ENCODE assay signal across 8 mouse cellular contexts in the genomic region with DNA sequence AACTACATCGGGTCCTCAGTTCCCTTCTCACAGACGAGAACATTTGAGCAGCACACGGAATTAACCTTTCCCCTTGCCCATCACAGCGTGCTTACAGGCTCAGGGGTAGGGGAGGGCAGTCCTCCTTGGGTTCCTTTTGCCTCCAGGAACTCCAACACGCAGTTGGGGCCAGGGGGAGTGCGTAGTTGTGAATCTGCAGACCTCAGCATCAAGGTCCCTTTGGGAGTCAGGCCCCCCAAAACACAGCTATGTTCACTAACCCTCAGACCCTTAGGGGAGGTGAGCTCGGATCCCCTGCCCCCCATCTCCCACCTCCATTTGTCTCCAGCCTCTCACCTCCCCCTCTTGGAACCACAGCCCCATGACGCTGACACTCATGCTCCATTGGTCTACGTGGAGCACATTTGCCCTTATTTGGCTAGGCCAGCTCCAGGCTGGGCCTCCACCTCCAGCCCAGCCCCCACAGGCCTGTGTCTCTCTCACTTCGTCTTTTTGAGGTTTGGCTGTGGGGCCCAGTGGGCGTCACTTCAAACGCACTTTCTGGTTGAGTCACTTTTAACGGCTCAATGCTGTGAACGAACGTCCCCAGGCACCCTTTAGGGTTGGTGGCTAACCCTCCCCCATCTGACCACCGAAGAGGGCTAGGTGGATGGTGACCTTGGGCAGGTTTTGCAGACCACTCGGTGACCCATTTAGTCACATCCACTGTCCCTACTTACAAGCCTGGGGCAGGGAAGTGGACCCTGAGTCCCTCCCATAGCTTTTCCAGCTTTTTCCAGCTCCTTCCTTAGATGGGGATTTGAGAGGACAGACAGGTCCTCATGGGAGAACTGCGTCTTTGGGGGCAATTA. TPM values are rescaled to one million over a fixed set of nuclear protein-coding genes. Genes with fewer than 3 reads are reported as not detected.
A peak's percentile ranks its signal among the peaks of the same experiment; 100 is the strongest.
DNase-seq lines count a peak whose midpoint lies in the region; ATAC-seq lines count a peak whose summit lies in the region.

No protein-coding gene starts in this region.

- H3K27me3 ChIP-seq in hindbrain, embryonic 10.5 days (ENCODE audit: insufficient read depth, poor library complexity, severe bottlenecking) = no peaks in the 10 kb centered on the region
- no peaks in the 10 kb centered on the region; the same call in 1 of the 2 replicates for H3K27me3 ChIP-seq in hindbrain, embryonic 12.5 days

- no peaks in the 10 kb centered on the region for H3K9me3 ChIP-seq in hindbrain, embryonic 10.5 days
- no peaks in the 10 kb centered on the region for H3K9me3 ChIP-seq in hindbrain, embryonic 12.5 days (replicated peaks)

- peak overlapping the region; percentile 31 for H3K27ac ChIP-seq in hindbrain, embryonic 10.5 days
- H3K27ac ChIP-seq in hindbrain, embryonic 12.5 days = no peak overlapping the region

- H3K4me3 ChIP-seq in hindbrain, embryonic 10.5 days = no peak overlapping the region
- H3K4me3 ChIP-seq in hindbrain, embryonic 12.5 days = no peak overlapping the region

- H3K36me3 ChIP-seq in hindbrain, embryonic 10.5 days = peaks cover 14% of the 10 kb centered on the region
- H3K36me3 ChIP-seq in hindbrain, embryonic 12.5 days = peaks cover 9% of the 10 kb centered on the region

- ATAC-seq in hindbrain, embryonic 12.5 days (ENCODE audit: low FRiP score) = no peak
- ATAC-seq in granulocyte monocyte progenitor cell, adult 5-6 weeks (replicated peaks; ENCODE audit: poor library complexity, severe bottlenecking) = peak; percentile 68

- no peak overlapping the region for H3K4me2 ChIP-seq in hindbrain, embryonic 12.5 days (replicated peaks)

- peaks cover 22% of the 10 kb centered on the region; the same call in 1 of the 2 replicates for H3K4me1 ChIP-seq in hindbrain, embryonic 10.5 days (replicated peaks)
- H3K4me1 ChIP-seq in hindbrain, embryonic 12.5 days = no peaks in the 10 kb centered on the region

- 60% methylated on average over 18 of the region's 18 CpGs for WGBS in hindbrain, embryonic 10.5 days
- WGBS in hindbrain, embryonic 12.5 days = 57% methylated on average over 18 of the region's 18 CpGs

- no peak for DNase-seq in hindbrain, embryonic 10.5 days (ENCODE audit: low spot score)
- DNase-seq in NIH3T3 (ENCODE audit: low read depth) = peak; percentile 80
- DNase-seq in kidney, postnatal 10 days = peak; percentile 31
- peak; percentile 86 to 90 for DNase-seq in lung, postnatal 4 days
- peak; percentile 95 for DNase-seq in thymus, postnatal 0 days (ENCODE audit: low spot score)
- no peak for DNase-seq in cerebellum, adult 11 months

- no peak overlapping the region for H3K9ac ChIP-seq in hindbrain, embryonic 12.5 days

RNA-seq across cellular contexts. Expression of a gene that starts 10.9 kb away (rescaled TPM):
- polyA plus RNA-seq in hindbrain, embryonic 10.5 days (2016; fragmentation: Nextera tagmentation; extraction: Ambion mirVana) = 7.8 and 10.5 TPM in 2 replicates
- polyA plus RNA-seq in hindbrain, embryonic 12.5 days (2016; fragmentation: Nextera tagmentation; extraction: Ambion mirVana) = 30.5 and 32.7 TPM in 2 replicates
- total RNA-seq in granulocyte monocyte progenitor cell, adult 5-6 weeks (2014; fragmentation: Nextera tagmentation) = 100 and 132 TPM in 2 replicates
- 51.8 and 56.2 TPM in 2 replicates for total RNA-seq in granulocyte monocyte progenitor cell, adult 5-6 weeks (2017)
- 2.6 and 4.0 TPM in 2 replicates for polyA plus RNA-seq in thymus, postnatal 0 days (2015; fragmentation: Nextera tagmentation; extraction: Ambion mirVana)

RNA-seq across cellular contexts. Expression of a gene that starts 12.1 kb away (rescaled TPM):
- polyA plus RNA-seq in hindbrain, embryonic 10.5 days (2016; fragmentation: Nextera tagmentation; extraction: Ambion mirVana) = 178 and 184 TPM in 2 replicates
- polyA plus RNA-seq in hindbrain, embryonic 12.5 days (2016; fragmentation: Nextera tagmentation; extraction: Ambion mirVana) = 129 and 141 TPM in 2 replicates
- total RNA-seq in granulocyte monocyte progenitor cell, adult 5-6 weeks (2014; fragmentation: Nextera tagmentation) = 130 and 136 TPM in 2 replicates
- total RNA-seq in granulocyte monocyte progenitor cell, adult 5-6 weeks (2017) = 58.6 and 81.1 TPM in 2 replicates
- 425 and 454 TPM in 2 replicates for polyA plus RNA-seq in thymus, postnatal 0 days (2015; fragmentation: Nextera tagmentation; extraction: Ambion mirVana)

RNA-seq across cellular contexts. Expression of a gene that starts 44.0 kb away (rescaled TPM):
- 2.8 and 5.0 TPM in 2 replicates for polyA plus RNA-seq in hindbrain, embryonic 10.5 days (2016; fragmentation: Nextera tagmentation; extraction: Ambion mirVana)
- polyA plus RNA-seq in hindbrain, embryonic 12.5 days (2016; fragmentation: Nextera tagmentation; extraction: Ambion mirVana) = 1.7 and 2.3 TPM in 2 replicates
- total RNA-seq in granulocyte monocyte progenitor cell, adult 5-6 weeks (2014; fragmentation: Nextera tagmentation) = 13,307 and 13,753 TPM in 2 replicates
- 9,750 and 13,011 TPM in 2 replicates for total RNA-seq in granulocyte monocyte progenitor cell, adult 5-6 weeks (2017)
- polyA plus RNA-seq in thymus, postnatal 0 days (2015; fragmentation: Nextera tagmentation; extraction: Ambion mirVana) = 5.0 and 6.2 TPM in 2 replicates

Comparison
In these comparisons a context has a peak if more than half of its experiments do, and no peak if none do; other contexts are left out.
1. DNase-seq: peak in NIH3T3 (single experiment), kidney, postnatal 10 days (single experiment), lung, postnatal 4 days (2 of 2) and thymus, postnatal 0 days (single experiment); none in hindbrain, embryonic 10.5 days (single experiment) and cerebellum, adult 11 months (single experiment).